In genomic region chr11:96872441-96873379, GRCm38 (mm10) we compare ENCODE assay signal across 8 mouse cellular contexts. TPM values are rescaled to one million over a fixed set of nuclear protein-coding genes. Genes with fewer than 3 reads are reported as not detected.
A peak's percentile ranks its signal among the peaks of the same experiment; 100 is the strongest.
DNase-seq lines count a peak whose midpoint lies in the region; ATAC-seq and TF ChIP-seq lines count a peak whose summit lies in the region.

No protein-coding gene starts in this region.

- H3K4me1 ChIP-seq in kidney, embryonic 16.5 days (ENCODE audit: insufficient read depth, low read length), result peaks cover 38% of the 10 kb centered on the region
- H3K4me1 ChIP-seq in kidney, adult 2 months (ENCODE audit: control insufficient read depth, insufficient read depth, low read length), result no peaks in the 10 kb centered on the region
- peaks cover 56% of the 10 kb centered on the region for H3K4me1 ChIP-seq in hindbrain, embryonic 13.5 days (replicated peaks)
- H3K4me1 ChIP-seq in neural tube, embryonic 11.5 days (ENCODE audit: control insufficient read depth, insufficient read depth, low read length), result peaks cover 48% of the 10 kb centered on the region

- peak overlapping the region; percentile 15 for H3K4me2 ChIP-seq in kidney, embryonic 16.5 days (replicated peaks; ENCODE audit: low read depth, low read length)
- peak overlapping the region; percentile 25 for H3K4me2 ChIP-seq in hindbrain, embryonic 13.5 days
- peak overlapping the region; percentile 38 for H3K4me2 ChIP-seq in neural tube, embryonic 11.5 days (ENCODE audit: low read depth)

- H3K9ac ChIP-seq in kidney, embryonic 16.5 days (replicated peaks; ENCODE audit: low read length), result peak overlapping the region; percentile 20; the same call in 1 of the 2 replicates
- peak overlapping the region; percentile 66 for H3K9ac ChIP-seq in hindbrain, embryonic 13.5 days
- peak overlapping the region; percentile 76 for H3K9ac ChIP-seq in neural tube, embryonic 11.5 days (ENCODE audit: low read length)

- no peak for TF ChIP-seq POLR2A in kidney, adult 2 months (IDR thresholded peaks at IDR 0.05; ENCODE audit: low read depth, low read length)

- 12% methylated on average over 24 of the region's 24 CpGs for WGBS in kidney, embryonic 16.5 days
- WGBS in kidney, adult 2 months, result 49% methylated on average over 24 of the region's 24 CpGs
- 3% methylated on average over 24 of the region's 24 CpGs for WGBS in hindbrain, embryonic 13.5 days
- WGBS in neural tube, embryonic 11.5 days, result 3% methylated on average over 24 of the region's 24 CpGs

- peak overlapping the region; percentile 30; the same call in 1 of the 2 replicates for H3K27ac ChIP-seq in kidney, embryonic 16.5 days (ENCODE audit: low read length)
- no peak overlapping the region for H3K27ac ChIP-seq in kidney, adult 2 months (ENCODE audit: insufficient read depth, low read depth, low read length)
- H3K27ac ChIP-seq in hindbrain, embryonic 13.5 days, result peak overlapping the region; percentile 100
- peak overlapping the region; percentile 100 for H3K27ac ChIP-seq in neural tube, embryonic 11.5 days (ENCODE audit: low read depth, low read length)

- no peak overlapping the region for H3K4me3 ChIP-seq in kidney, embryonic 16.5 days (ENCODE audit: low read length)
- H3K4me3 ChIP-seq in kidney, adult 2 months (ENCODE audit: insufficient read depth, low read depth, low read length), result no peak overlapping the region
- H3K4me3 ChIP-seq in hindbrain, embryonic 13.5 days, result no peak overlapping the region
- peak overlapping the region; percentile 3 for H3K4me3 ChIP-seq in neural tube, embryonic 11.5 days (ENCODE audit: low read depth, low read length)

- DNase-seq in kidney, adult 2 months, result no peak
- peak; percentile 84 for DNase-seq in embryo, embryonic 10 days (ENCODE audit: low spot score)
- DNase-seq in neural tube, embryonic 11.5 days (ENCODE audit: low spot score), result peak; percentile 75
- no peak for DNase-seq in urinary bladder, postnatal 25 days (ENCODE audit: low spot score)
- DNase-seq in lung, postnatal 14 days, result no peak
- no peak for DNase-seq in cerebellum, adult 11 months

- peaks cover under 1% of the 10 kb centered on the region for H3K27me3 ChIP-seq in kidney, embryonic 16.5 days (ENCODE audit: insufficient read depth, low read length)
- H3K27me3 ChIP-seq in kidney, adult 2 months (replicated peaks; ENCODE audit: control insufficient read depth, insufficient read depth, low read length), result no peaks in the 10 kb centered on the region
- H3K27me3 ChIP-seq in hindbrain, embryonic 13.5 days, result no peaks in the 10 kb centered on the region
- H3K27me3 ChIP-seq in neural tube, embryonic 11.5 days (ENCODE audit: control insufficient read depth, insufficient read depth, low read length), result no peaks in the 10 kb centered on the region

- no peak for TF ChIP-seq CTCF in kidney, adult 2 months (conservative IDR thresholded peaks at IDR 0.05; ENCODE audit: insufficient read depth, insufficient read length, low read depth, low read length)

- H3K36me3 ChIP-seq in kidney, embryonic 16.5 days (ENCODE audit: insufficient read depth, low read length), result no peaks in the 10 kb centered on the region
- H3K36me3 ChIP-seq in kidney, adult 2 months (ENCODE audit: control insufficient read depth, insufficient read depth, low read length), result no peaks in the 10 kb centered on the region
- no peaks in the 10 kb centered on the region for H3K36me3 ChIP-seq in hindbrain, embryonic 13.5 days
- H3K36me3 ChIP-seq in neural tube, embryonic 11.5 days (ENCODE audit: control insufficient read depth, insufficient read depth, low read length), result no peaks in the 10 kb centered on the region

- H3K9me3 ChIP-seq in kidney, embryonic 16.5 days (ENCODE audit: low read length), result no peaks in the 10 kb centered on the region
- no peaks in the 10 kb centered on the region for H3K9me3 ChIP-seq in hindbrain, embryonic 13.5 days
- H3K9me3 ChIP-seq in neural tube, embryonic 11.5 days (ENCODE audit: control insufficient read depth, low read length), result no peaks in the 10 kb centered on the region

- peak; percentile 47 for ATAC-seq in kidney, embryonic 16.5 days (ENCODE audit: low FRiP score, low TSS enrichment)
- 0 out of 2 replicates have a peak, but pooled peaks have one; percentile 11 for ATAC-seq in hindbrain, embryonic 13.5 days (ENCODE audit: low FRiP score)
- ATAC-seq in neural tube, embryonic 11.5 days (ENCODE audit: insufficient read depth, low FRiP score, low TSS enrichment), result peak; percentile 36

RNA-seq across cellular contexts. Expression of gene Copz2, which starts 23.0 kb away (rescaled TPM):
- polyA plus RNA-seq in kidney, embryonic 16.5 days (2015; fragmentation: Nextera tagmentation; extraction: Ambion mirVana), result 115 and 117 TPM in 2 replicates
- polyA plus RNA-seq in kidney, adult 2 months (2012; rRNA removed), result 56.2 and 61.6 TPM in 2 replicates
- polyA plus RNA-seq in hindbrain, embryonic 13.5 days (2015; fragmentation: Nextera tagmentation; extraction: Ambion mirVana), result 27.3 and 31.7 TPM in 2 replicates
- 44.8 and 46.5 TPM in 2 replicates for polyA plus RNA-seq in neural tube, embryonic 11.5 days (2014; fragmentation: Nextera tagmentation; extraction: Ambion mirVana)

RNA-seq across cellular contexts. Expression of gene Nfe2l1, which starts 42.9 kb away (rescaled TPM):
- polyA plus RNA-seq in kidney, embryonic 16.5 days (2015; fragmentation: Nextera tagmentation; extraction: Ambion mirVana), result 93.9 and 96.8 TPM in 2 replicates
- 230 and 252 TPM in 2 replicates for polyA plus RNA-seq in kidney, adult 2 months (2012; rRNA removed)
- polyA plus RNA-seq in hindbrain, embryonic 13.5 days (2015; fragmentation: Nextera tagmentation; extraction: Ambion mirVana), result 69.8 and 72.6 TPM in 2 replicates
- 45.4 and 46.8 TPM in 2 replicates for polyA plus RNA-seq in neural tube, embryonic 11.5 days (2014; fragmentation: Nextera tagmentation; extraction: Ambion mirVana)

RNA-seq across cellular contexts. Expression of gene Cdk5rap3, which starts 43.6 kb away (rescaled TPM):
- 83.7 and 88.3 TPM in 2 replicates for polyA plus RNA-seq in kidney, embryonic 16.5 days (2015; fragmentation: Nextera tagmentation; extraction: Ambion mirVana)
- polyA plus RNA-seq in kidney, adult 2 months (2012; rRNA removed), result 35.6 and 37.2 TPM in 2 replicates
- polyA plus RNA-seq in hindbrain, embryonic 13.5 days (2015; fragmentation: Nextera tagmentation; extraction: Ambion mirVana), result 92.9 and 100 TPM in 2 replicates
- polyA plus RNA-seq in neural tube, embryonic 11.5 days (2014; fragmentation: Nextera tagmentation; extraction: Ambion mirVana), result 92.7 and 93.1 TPM in 2 replicates

RNA-seq across cellular contexts. Expression of gene Prr15l, which starts 55.2 kb away (rescaled TPM):
- 52.5 and 55.8 TPM in 2 replicates for polyA plus RNA-seq in kidney, embryonic 16.5 days (2015; fragmentation: Nextera tagmentation; extraction: Ambion mirVana)
- 114 and 119 TPM in 2 replicates for polyA plus RNA-seq in kidney, adult 2 months (2012; rRNA removed)
- 0.29 and 0.43 TPM in 2 replicates for polyA plus RNA-seq in hindbrain, embryonic 13.5 days (2015; fragmentation: Nextera tagmentation; extraction: Ambion mirVana)
- 0.57 and 0.78 TPM in 2 replicates for polyA plus RNA-seq in neural tube, embryonic 11.5 days (2014; fragmentation: Nextera tagmentation; extraction: Ambion mirVana)

Comparison
In these comparisons a context has a peak if more than half of its experiments do, and no peak if none do; other contexts are left out.
1. H3K9ac ChIP-seq: peak in every context shown above with its lines; median percentile 76 in neural tube, embryonic 11.5 days; 66 in hindbrain, embryonic 13.5 days; 20 in kidney, embryonic 16.5 days.
2. DNase-seq: peak in embryo, embryonic 10 days (single experiment) and neural tube, embryonic 11.5 days (single experiment); none in kidney, adult 2 months (single experiment), urinary bladder, postnatal 25 days (single experiment), lung, postnatal 14 days (single experiment) and cerebellum, adult 11 months (single experiment).
3. Peak in every context shown above with its lines, with median percentiles within 50 percentile points of each other: ATAC-seq and H3K4me2 ChIP-seq.